In genomic region chr11:67656811-67657210, GRCm38 (mm10) we compare ENCODE assay signal across 36 mouse cellular contexts. TPM values are rescaled to one million over a fixed set of nuclear protein-coding genes. Genes with fewer than 3 reads are reported as not detected.
"Had no signal": no experiment of that assay in that cellular context is flagged by ENCODE, and none has a peak within 500 bp of the region (broad histone marks: within the 10 kb centered on the region; RNA-seq: fewer than 3 reads in every experiment).

No protein-coding gene starts in this region.

- H3K27ac ChIP-seq: gastrocnemius, adult 2 months; heart, embryonic 10.5 days; hindbrain, embryonic 10.5 days; hindbrain, embryonic 12.5 days; hindbrain, embryonic 14.5 days; kidney, embryonic 15.5 days; kidney, postnatal 0 days; limb, embryonic 13.5 days; limb, embryonic 15.5 days; liver, embryonic 12.5 days; liver, embryonic 14.5 days had no signal

- H3K4me1 ChIP-seq: liver, embryonic 12.5 days had no signal

- H3K9me3 ChIP-seq: heart, embryonic 10.5 days; heart, embryonic 12.5 days; hindbrain, embryonic 10.5 days; hindbrain, embryonic 12.5 days; kidney, embryonic 15.5 days; limb, embryonic 13.5 days; limb, embryonic 15.5 days; liver, embryonic 12.5 days had no signal

- ATAC-seq: inflammation-experienced regulatory T-cells, adult 6 months; intestine, embryonic 16.5 days; liver, embryonic 12.5 days had no signal

- H3K4me3 ChIP-seq: gastrocnemius, adult 2 months; heart, embryonic 10.5 days; heart, embryonic 12.5 days; hindbrain, embryonic 10.5 days; hindbrain, embryonic 12.5 days; kidney, embryonic 15.5 days; limb, embryonic 13.5 days; limb, embryonic 15.5 days; liver, embryonic 12.5 days had no signal

- H3K36me3 ChIP-seq: heart, embryonic 10.5 days; hindbrain, embryonic 10.5 days; hindbrain, embryonic 12.5 days; kidney, embryonic 15.5 days; limb, embryonic 13.5 days; liver, embryonic 12.5 days had no signal

- H3K4me2 ChIP-seq: heart, embryonic 12.5 days; hindbrain, embryonic 12.5 days; hindbrain, embryonic 14.5 days; kidney, embryonic 15.5 days; limb, embryonic 13.5 days; limb, embryonic 15.5 days; liver, embryonic 12.5 days had no signal

- DNase-seq: gastrocnemius, adult 2 months; gastrocnemius, postnatal 10 days; gastrocnemius, postnatal 25 days; heart, adult 18-20 months; heart, postnatal 10 days; heart, postnatal 4 days; kidney, adult 11 months; kidney, adult 2 months; kidney, adult 9 months; kidney, postnatal 14 days; kidney, postnatal 36 days; layer of hippocampus, postnatal 36 days; left cerebral cortex, postnatal 4 days; lung, adult 18-20 months had no signal

- H3K9ac ChIP-seq: heart, embryonic 12.5 days; hindbrain, embryonic 12.5 days; hindbrain, embryonic 14.5 days; kidney, embryonic 15.5 days; limb, embryonic 13.5 days; limb, embryonic 15.5 days; liver, embryonic 12.5 days; liver, embryonic 14.5 days had no signal

- H3K27me3 ChIP-seq: heart, embryonic 12.5 days; hindbrain, embryonic 12.5 days; kidney, embryonic 15.5 days; limb, embryonic 13.5 days; limb, embryonic 15.5 days; liver, embryonic 12.5 days had no signal

RNA-seq across cellular contexts. Expression of gene Rcvrn, which starts 38.3 kb away (rescaled TPM):
- total RNA-seq: gastrocnemius, adult 2 months; gastrocnemius, postnatal 10 days; granulocyte monocyte progenitor cell, adult 5-6 weeks; heart, adult 18-20 months; heart, adult 8-10 months; heart, postnatal 10 days; liver, adult 2 months had no signal
- polyA plus RNA-seq: heart, embryonic 10.5 days; heart, embryonic 12.5 days; heart, embryonic 14.5 days; heart, embryonic 16.5 days; hindbrain, embryonic 10.5 days; hindbrain, embryonic 12.5 days; hindbrain, embryonic 14.5 days; hindbrain, embryonic 16.5 days; inflammation-experienced regulatory T-cells, adult 6 months; intestine, embryonic 16.5 days; kidney, embryonic 15.5 days; kidney, postnatal 0 days; large intestine, adult 2 months; limb, embryonic 11.5 days; limb, embryonic 13.5 days; limb, embryonic 15.5 days; liver, adult 2 months; liver, embryonic 12.5 days; liver, embryonic 14.5 days; liver, embryonic 16.5 days had no signal
